Mouse (Mus musculus) skeletal muscle tissue, adult 2 months (tissue): ENCODE data around the gene Atp8b3.

Experiments
- DNase-seq: peaks from one replicate; pipeline ENCODE4 v3.0.0-alpha.2; 2012; ENCODE audit warnings: low read depth, low spot score

Atp8b3 gene

DNA sequence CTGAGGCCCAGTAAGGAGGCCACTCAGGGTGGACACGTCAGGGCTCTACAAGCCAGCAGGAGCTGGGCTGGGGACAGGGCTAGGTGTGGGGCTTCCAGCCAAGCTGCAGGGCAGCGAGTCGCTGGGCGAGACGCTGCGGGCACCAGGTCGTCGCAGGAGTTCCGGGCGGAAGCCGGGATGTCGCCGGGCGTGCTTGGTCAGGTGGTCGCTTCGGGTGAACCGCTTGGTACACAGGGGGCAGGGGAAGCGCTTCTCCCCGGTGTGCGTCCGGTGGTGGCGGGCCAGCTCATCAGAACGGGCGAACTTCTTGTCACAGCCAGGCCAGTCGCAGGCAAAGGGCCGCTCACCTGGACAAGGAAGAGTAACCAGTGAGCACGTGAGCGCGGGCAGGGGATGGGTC lies 30.0 kb upstream of the Atp8b3 start:
- no peak for DNase-seq

DNA sequence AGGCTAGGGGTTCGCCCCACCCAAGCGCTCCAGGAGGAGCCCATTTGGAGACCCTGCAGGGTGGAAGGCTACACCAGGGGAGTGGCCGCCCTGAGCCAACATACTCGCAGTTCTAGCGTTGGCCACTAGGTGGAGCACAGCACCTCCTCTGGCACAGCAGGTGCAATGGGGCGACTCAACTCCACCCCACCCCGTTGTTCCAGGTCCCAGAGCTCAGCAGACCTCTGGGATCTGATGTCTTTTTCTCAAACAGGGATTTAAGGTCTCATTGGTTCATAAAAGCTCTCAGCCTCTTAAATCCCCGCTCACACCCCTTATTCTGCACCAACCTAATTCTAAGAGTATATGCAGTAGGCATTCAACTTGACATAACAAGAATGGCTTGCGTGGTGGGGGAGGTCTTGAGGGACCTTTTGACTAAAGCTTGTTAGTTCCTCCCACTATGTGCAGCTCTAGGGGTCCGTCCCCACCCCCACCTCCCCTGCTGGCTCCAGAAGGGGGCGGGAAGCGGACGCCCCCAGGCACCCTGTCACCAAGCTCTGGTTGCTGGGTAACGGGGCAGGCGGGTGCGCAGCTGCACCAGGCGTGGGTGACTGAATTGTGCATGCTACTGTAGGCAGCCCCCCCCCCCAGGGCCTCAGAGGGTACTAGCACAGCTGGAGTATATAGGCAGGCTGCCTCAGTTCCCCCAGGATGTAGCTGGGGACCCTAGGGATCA lies 27.6 kb upstream of the Atp8b3 start:
- peak; percentile 63 for DNase-seq

DNA sequence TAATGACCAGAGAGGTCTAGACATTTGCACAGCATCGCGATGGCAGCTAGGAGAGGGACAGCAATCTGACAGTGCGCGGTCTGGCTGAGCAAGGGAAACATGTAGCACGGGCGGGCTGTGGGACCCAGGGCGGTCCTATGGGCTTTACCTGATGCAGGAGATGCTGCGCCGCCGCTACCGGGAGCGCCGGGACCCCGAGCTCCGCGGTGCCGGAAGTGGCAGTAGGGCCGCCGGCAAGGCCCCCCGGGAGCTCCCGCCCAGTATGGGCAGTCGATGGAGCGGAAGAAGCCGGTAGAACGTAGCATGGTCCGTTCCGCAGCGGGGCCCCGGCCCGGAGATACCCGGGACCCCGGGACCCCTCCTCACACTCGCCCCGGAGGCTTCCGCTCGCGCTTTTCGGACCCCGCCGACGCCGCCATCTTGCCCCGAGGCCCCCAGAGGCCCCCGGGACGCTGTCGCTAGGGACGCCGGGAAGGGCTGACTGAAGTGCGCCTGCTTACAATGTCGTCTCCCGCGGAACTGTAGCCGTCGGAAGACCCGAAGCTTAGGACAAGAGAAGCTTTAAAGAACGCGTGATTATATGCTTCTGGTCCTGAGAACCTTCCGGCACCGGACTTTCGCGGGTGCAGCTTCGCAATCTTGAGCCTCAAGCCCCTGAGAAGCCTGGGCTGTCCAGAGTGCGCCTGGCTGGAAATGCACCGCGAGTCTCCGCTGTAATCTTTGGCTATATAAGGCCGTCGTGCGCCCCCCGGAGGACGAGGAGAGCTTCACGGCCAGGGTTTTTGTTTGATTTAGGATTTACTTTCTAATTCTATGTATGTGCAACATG lies 22.4 kb upstream of the Atp8b3 start, which contains the start of gene Rexo1:
TSS of gene Rexo1 (minus strand) at position 445 of the 829 bp plus-strand sequence.
- peak; percentile 85 for DNase-seq

GRCm38 (mm10) chr10:80560621-80561020 lies 21.7 kb upstream of the Atp8b3 start:
- DNase-seq: no peak

GRCm38 (mm10) chr10:80559431-80559830 lies 20.5 kb upstream of the Atp8b3 start:
- no peak for DNase-seq

GRCm38 (mm10) chr10:80557346-80557965 lies 18.5 kb upstream of the Atp8b3 start:
- DNase-seq: peak; percentile 54

DNA sequence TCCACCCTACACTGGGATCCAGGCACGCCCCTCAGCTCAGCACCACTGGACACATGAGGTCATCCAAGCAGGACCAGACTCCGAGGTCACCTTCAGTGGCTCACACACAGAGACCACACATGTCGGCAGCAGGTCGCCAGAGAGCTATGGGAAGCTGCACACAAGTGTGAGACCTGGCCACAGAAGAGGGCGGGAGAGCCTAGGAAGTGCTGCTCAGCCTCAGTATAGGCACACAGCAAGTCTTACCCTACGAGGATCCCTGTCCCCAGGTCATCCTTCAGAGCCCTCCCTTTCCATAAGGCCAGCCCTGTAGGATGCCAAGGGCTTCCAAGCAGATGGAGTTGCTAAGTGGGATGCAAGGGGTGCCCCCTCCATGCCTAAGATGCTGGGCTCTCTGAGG lies 15.1 kb upstream of the Atp8b3 start:
- DNase-seq: no peak

- DNase-seq: no peak
These were observed 14.7 kb upstream of the Atp8b3 start for GRCm38 (mm10) chr10:80553575-80553974.

GRCm38 (mm10) chr10:80552364-80552763 lies 13.4 kb upstream of the Atp8b3 start:
- DNase-seq: no peak

DNA sequence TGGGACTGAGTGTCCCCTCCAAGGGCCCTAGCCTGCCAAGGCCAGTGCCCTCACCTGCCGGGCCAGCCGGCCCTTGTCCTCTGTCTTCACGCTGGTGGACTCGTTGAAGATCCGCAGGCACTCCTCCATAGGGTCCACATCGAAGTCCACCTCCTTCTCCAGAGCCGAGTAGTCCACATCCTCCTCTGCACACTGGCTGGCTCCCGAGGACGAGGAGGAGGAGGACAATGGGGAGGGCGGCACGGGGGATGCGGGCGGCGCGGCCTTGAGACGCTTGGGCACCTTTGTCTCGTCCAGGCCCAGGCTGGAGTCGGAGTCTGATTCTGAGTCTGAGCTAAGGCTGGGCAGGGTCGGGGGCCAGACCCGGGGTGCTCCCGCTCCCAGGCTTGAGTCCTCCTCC lies 10.4 kb upstream of the Atp8b3 start:
- no peak for DNase-seq

DNA sequence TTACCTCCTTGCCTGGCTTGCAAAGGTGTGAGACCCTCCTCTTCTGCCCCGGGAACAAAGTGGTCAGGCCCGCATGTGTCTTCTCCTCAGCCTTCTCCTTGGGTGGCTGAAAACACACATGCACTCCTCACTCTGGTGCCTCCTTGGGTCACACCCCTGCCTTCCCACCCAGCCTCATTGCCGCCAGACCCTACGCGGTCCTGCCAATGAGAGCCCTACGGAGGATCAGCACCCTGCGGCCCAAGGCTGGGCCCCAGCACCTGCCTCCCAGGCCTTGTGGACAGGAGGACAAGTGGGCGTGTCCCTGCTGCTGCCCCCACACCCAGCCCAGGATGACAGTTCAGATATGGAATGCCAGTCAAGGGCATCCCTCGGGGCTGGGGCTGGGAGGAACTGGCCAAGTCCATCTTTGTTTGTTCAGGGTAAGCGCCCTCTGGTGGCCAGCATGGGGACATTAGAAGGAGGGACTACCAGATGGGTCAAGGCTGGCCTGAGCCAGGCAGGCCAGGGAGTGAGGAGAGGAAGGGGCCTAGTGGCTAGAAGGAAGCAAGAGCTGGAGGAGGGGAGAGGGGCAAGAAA lies 9.6 kb upstream of the Atp8b3 start:
- DNase-seq: peak; percentile 42

- no peak for DNase-seq
These were observed 8.6 kb upstream of the Atp8b3 start for GRCm38 (mm10) chr10:80547539-80547938.

DNA sequence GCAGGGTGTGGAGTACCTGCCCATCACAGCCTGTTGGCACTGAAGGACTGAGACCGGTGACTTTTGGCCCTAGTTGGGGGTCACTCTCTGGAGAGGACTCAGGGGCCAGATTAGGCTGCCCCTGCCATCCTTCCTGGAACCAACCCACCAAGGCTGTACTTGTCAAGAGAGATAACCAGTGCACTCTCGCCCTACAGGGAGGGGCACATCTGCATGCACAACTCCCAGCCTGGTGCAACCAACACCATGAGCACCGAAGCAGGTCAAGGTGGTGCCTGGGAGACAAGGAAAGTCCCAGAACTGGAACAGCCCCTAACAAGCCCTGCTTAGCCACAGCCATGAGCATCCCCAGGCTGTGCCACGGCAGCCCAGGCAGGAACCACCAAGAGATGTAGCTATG lies 8.0 kb upstream of the Atp8b3 start:
- DNase-seq: no peak

- DNase-seq: no peak
These were observed 6.7 kb upstream of the Atp8b3 start for GRCm38 (mm10) chr10:80545590-80545989.

DNA sequence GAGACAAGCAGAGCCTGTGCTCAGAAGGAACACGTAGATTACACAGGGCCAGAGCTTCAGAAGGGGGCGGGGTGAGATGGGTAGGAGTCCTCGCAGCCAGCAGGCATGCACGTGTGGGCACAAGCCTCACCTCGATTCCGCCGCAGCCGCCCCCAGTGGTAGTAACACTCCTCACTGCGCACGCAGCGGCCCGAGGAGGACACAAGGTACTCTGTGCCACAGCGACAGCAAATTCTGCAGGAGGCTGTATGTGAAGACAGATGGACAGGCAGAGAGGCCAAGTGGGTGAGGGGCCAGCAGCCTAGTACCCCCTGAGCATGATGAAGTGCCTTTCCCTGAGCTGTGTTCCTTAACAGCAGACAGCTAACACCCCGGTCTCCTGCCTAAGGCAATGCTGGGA lies 4.9 kb upstream of the Atp8b3 start:
- DNase-seq: no peak

- no peak for DNase-seq
These were observed 569 bp upstream of the Atp8b3 start for GRCm38 (mm10) chr10:80539493-80539892.

GRCm38 (mm10) chr10:80538180-80538579 lies 744 bp downstream of the Atp8b3 start:
- no peak for DNase-seq

DNA sequence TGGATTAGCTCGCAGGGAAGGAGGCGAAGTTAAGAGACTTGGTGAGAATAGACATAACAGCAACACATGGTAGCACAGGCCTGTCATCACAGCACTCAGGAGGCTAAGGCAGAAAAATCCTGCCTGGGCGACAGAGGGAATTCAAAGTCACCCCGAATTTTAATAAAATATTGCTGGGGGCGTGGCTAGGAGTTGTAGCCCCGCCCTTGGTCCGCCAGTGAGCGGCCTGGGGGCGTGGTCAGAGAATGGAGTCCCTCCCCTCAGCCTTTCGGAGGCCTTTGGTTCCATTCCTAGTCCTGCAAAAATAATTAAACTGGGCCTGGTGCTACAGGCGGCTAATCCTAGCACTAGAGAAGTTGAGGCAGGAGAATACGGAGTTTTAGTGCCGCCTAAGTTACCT lies 3.2 kb downstream of the Atp8b3 start:
- DNase-seq: no peak

GRCm38 (mm10) chr10:80535071-80535470 lies 3.9 kb downstream of the Atp8b3 start:
- DNase-seq: no peak

GRCm38 (mm10) chr10:80533704-80534103 lies 5.2 kb downstream of the Atp8b3 start:
- no peak for DNase-seq

DNA sequence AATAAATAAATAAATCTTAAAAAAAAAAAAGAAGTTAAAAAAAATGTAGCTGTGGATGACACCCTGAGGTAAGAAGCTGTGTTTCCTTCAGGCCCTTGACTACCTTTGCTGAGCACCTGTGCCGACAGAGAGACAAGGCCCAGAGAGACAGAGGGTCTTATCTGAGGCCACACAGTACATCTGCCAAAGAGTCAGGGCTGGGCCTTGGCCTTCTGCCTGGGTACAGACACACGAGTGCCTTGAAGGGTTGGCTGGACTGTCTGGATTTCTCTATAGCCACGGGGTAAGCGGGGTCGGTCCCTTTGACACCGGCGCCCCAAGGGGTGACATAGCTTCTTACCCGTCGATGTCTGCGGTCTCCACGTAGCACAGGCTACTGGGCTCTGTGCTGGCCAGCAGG lies 6.1 kb downstream of the Atp8b3 start:
- DNase-seq: no peak

GRCm38 (mm10) chr10:80526172-80526571 lies 12.8 kb downstream of the Atp8b3 start:
- no peak for DNase-seq
